In the genomic region with DNA sequence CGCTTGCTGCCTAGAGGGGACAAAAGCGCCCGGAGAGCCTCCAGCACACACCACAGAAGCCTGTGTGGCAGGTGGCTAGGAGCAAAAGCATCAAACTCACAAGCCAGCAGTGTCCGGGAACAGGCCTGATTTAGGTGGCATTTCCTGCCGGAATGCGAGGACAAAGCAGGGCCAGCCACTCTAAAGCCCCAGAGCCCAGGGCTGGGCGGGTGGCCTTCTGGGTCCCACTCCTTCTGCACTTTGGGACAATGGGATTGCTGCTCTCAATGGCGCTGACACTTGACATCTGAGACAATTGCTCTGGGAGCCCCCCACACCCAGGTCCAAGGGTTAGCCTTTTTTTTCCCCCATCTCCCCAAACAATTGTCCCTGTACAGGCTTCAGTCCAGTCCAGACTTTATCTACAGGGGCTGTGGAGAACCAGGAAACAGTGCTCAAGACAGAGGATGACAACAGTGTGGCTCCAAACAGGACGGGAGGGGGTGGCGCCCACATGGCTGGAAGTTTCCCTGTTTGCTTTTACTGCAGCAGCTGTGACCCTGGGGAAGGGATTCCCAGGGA, we compare ENCODE assay signal across 10 mouse cellular contexts. TPM values are rescaled to one million over a fixed set of nuclear protein-coding genes. Genes with fewer than 3 reads are reported as not detected.
DNase-seq lines count a peak whose midpoint lies in the region; ATAC-seq and TF ChIP-seq lines count a peak whose summit lies in the region.
"Had no signal": no experiment of that assay in that cellular context is flagged by ENCODE, and none has a peak within 500 bp of the region (broad histone marks: within the 10 kb centered on the region; RNA-seq: fewer than 3 reads in every experiment).

No protein-coding gene starts in this region.

- H3K27ac ChIP-seq in heart, embryonic 11.5 days (ENCODE audit: low read depth, low read length) = peak overlapping the region; percentile 79
- peak overlapping the region; percentile 73 for H3K27ac ChIP-seq in heart, postnatal 0 days (ENCODE audit: low read depth)
- H3K27ac ChIP-seq in limb, embryonic 10.5 days = peak overlapping the region; percentile 50
- peak overlapping the region; percentile 60; the same call in 1 of the 2 replicates for H3K27ac ChIP-seq in midbrain, embryonic 16.5 days (ENCODE audit: low read length)

- no peak for TF ChIP-seq EP300 in heart, postnatal 0 days (IDR thresholded peaks at IDR 0.05; ENCODE audit: low read depth)

- 48% methylated on average over 10 of the region's 10 CpGs for WGBS in heart, embryonic 11.5 days (ENCODE audit: insufficient replicate concordance)
- 58% methylated on average over 10 of the region's 10 CpGs for WGBS in heart, postnatal 0 days
- 64% methylated on average over 10 of the region's 10 CpGs for WGBS in limb, embryonic 10.5 days
- WGBS in midbrain, embryonic 16.5 days = 26% methylated on average over 10 of the region's 10 CpGs

- H3K4me1 ChIP-seq in heart, embryonic 11.5 days (ENCODE audit: control insufficient read depth, insufficient read depth, low read length) = peaks cover 23% of the 10 kb centered on the region
- H3K4me1 ChIP-seq in heart, postnatal 0 days (ENCODE audit: control insufficient read depth, insufficient read depth) = peaks cover 8% of the 10 kb centered on the region
- peaks cover 55% of the 10 kb centered on the region for H3K4me1 ChIP-seq in limb, embryonic 10.5 days
- H3K4me1 ChIP-seq in midbrain, embryonic 16.5 days (ENCODE audit: control insufficient read depth, insufficient read depth, low read length) = peaks cover 18% of the 10 kb centered on the region

- intact Hi-C loops in left cerebral cortex, postnatal 36 days (cut with DNase I) = no loop called here

- no peak for TF ChIP-seq CTCF in heart, postnatal 0 days (IDR thresholded peaks at IDR 0.05; ENCODE audit: low read depth)

- no peaks in the 10 kb centered on the region for H3K36me3 ChIP-seq in heart, embryonic 11.5 days (ENCODE audit: control insufficient read depth, insufficient read depth, low read length)
- H3K36me3 ChIP-seq in heart, postnatal 0 days (replicated peaks; ENCODE audit: control insufficient read depth, insufficient read depth, low read length) = no peaks in the 10 kb centered on the region
- H3K36me3 ChIP-seq in limb, embryonic 10.5 days = no peaks in the 10 kb centered on the region
- no peaks in the 10 kb centered on the region for H3K36me3 ChIP-seq in midbrain, embryonic 16.5 days (ENCODE audit: control insufficient read depth, insufficient read depth, low read length)

- H3K27me3 ChIP-seq in heart, embryonic 11.5 days (ENCODE audit: control insufficient read depth, insufficient read depth, low read length) = no peaks in the 10 kb centered on the region
- H3K27me3 ChIP-seq in heart, postnatal 0 days (ENCODE audit: control insufficient read depth, insufficient read depth, low read length) = no peaks in the 10 kb centered on the region
- no peaks in the 10 kb centered on the region for H3K27me3 ChIP-seq in limb, embryonic 10.5 days (ENCODE audit: low read depth, poor library complexity, severe bottlenecking)
- no peaks in the 10 kb centered on the region for H3K27me3 ChIP-seq in midbrain, embryonic 16.5 days (ENCODE audit: control insufficient read depth, insufficient read depth, low read depth, low read length)
- H3K27me3 ChIP-seq: CH12.LX had no signal

- H3K4me2 ChIP-seq in heart, embryonic 11.5 days = no peak overlapping the region; the same call in 1 of the 2 replicates
- H3K4me2 ChIP-seq in heart, postnatal 0 days (ENCODE audit: low read depth, low read length) = no peak overlapping the region
- H3K4me2 ChIP-seq in midbrain, embryonic 16.5 days (ENCODE audit: low read length) = no peak overlapping the region

- no peak overlapping the region for H3K4me3 ChIP-seq in heart, embryonic 11.5 days (ENCODE audit: low read depth, low read length)
- H3K4me3 ChIP-seq in heart, postnatal 0 days (ENCODE audit: low read depth, low read length) = no peak overlapping the region
- H3K4me3 ChIP-seq in limb, embryonic 10.5 days = no peak overlapping the region
- no peak overlapping the region for H3K4me3 ChIP-seq in midbrain, embryonic 16.5 days (ENCODE audit: low read depth, low read length)
- H3K4me3 ChIP-seq: erythroblast, embryonic 14.5 days had no signal

- no peaks in the 10 kb centered on the region for H3K9me3 ChIP-seq in heart, embryonic 11.5 days (replicated peaks; ENCODE audit: control insufficient read depth, low read length)
- no peaks in the 10 kb centered on the region for H3K9me3 ChIP-seq in heart, postnatal 0 days (replicated peaks; ENCODE audit: control insufficient read depth, low read length)
- no peaks in the 10 kb centered on the region for H3K9me3 ChIP-seq in limb, embryonic 10.5 days (replicated peaks)
- H3K9me3 ChIP-seq in midbrain, embryonic 16.5 days (replicated peaks; ENCODE audit: control insufficient read depth, low read length, poor library complexity, severe bottlenecking) = no peaks in the 10 kb centered on the region

- ATAC-seq in heart, embryonic 11.5 days (replicated peaks; ENCODE audit: insufficient number of reproducible peaks, low FRiP score, low TSS enrichment) = peak; percentile 46
- ATAC-seq in heart, postnatal 0 days (ENCODE audit: insufficient read depth, low read depth) = peak; percentile 69
- ATAC-seq in midbrain, embryonic 16.5 days = no peak

- no peak for DNase-seq in heart, adult 8-10 months (ENCODE audit: low spot score)
- DNase-seq in heart, postnatal 0 days (ENCODE audit: low spot score) = peak; percentile 19
- DNase-seq in limb, embryonic 10.5 days (ENCODE audit: low spot score) = no peak
- no peak for DNase-seq in cerebellum, adult 9-11 months
- no peak for DNase-seq in thymus, postnatal 10 days (ENCODE audit: low spot score in 2 of 2)
- DNase-seq in left cerebral cortex, postnatal 36 days (ENCODE audit: low spot score in 2 of 2) = no peak

- no peak overlapping the region for H3K9ac ChIP-seq in heart, embryonic 11.5 days (ENCODE audit: low read depth, low read length)
- no peak overlapping the region for H3K9ac ChIP-seq in heart, postnatal 0 days (replicated peaks; ENCODE audit: low read depth, low read length)
- H3K9ac ChIP-seq in midbrain, embryonic 16.5 days (ENCODE audit: low read depth, low read length) = 0 out of 2 replicates have a peak overlapping the region, but pooled peaks have one; percentile 6

RNA-seq across cellular contexts. Expression of gene Prex1, which starts 56.1 kb away (rescaled TPM):
- 7.0 and 10.1 TPM in 2 replicates for polyA plus RNA-seq in heart, embryonic 11.5 days (2014; fragmentation: Nextera tagmentation; extraction: Ambion mirVana)
- total RNA-seq in heart, adult 8-10 months (2022) = 1 to 10 TPM; 4.2 to 5.4 (median 4.8) TPM
- 6.2 and 12.2 TPM in 2 replicates for total RNA-seq in heart, postnatal 0 days (2014; rRNA removed; ENCODE audit: low replicate concordance)
- 3.7 and 4.0 TPM in 2 replicates for polyA plus RNA-seq in heart, postnatal 0 days (2015; fragmentation: Nextera tagmentation; extraction: Ambion mirVana)
- polyA plus RNA-seq in limb, embryonic 10.5 days (2016; fragmentation: Nextera tagmentation; extraction: Ambion mirVana) = 24.6 and 26.2 TPM in 2 replicates
- polyA plus RNA-seq in midbrain, embryonic 16.5 days (2015; fragmentation: Nextera tagmentation; extraction: Ambion mirVana) = 19.3 and 22.0 TPM in 2 replicates
- total RNA-seq in left cerebral cortex, postnatal 36 days (2021) = 100 to 1,000 TPM; 104 to 114 TPM
